Mouse (Mus musculus) ES-E14 (cell line): ENCODE data around the gene Sugp1.

Source experiments
- CHD2 ChIP-seq: IDR thresholded peaks from 2 replicates; pipeline ENCODE4 v1.6.1; 2014; ENCODE audit warnings: mild to moderate bottlenecking, low read depth, low read length, inconsistent platforms
- HCFC1 ChIP-seq: IDR thresholded peaks from 2 replicates; pipeline ENCODE4 v1.6.1; 2012; ENCODE audit warnings: low read length, inconsistent platforms, borderline replicate concordance; ENCODE audit not compliant: insufficient read depth

DNA sequence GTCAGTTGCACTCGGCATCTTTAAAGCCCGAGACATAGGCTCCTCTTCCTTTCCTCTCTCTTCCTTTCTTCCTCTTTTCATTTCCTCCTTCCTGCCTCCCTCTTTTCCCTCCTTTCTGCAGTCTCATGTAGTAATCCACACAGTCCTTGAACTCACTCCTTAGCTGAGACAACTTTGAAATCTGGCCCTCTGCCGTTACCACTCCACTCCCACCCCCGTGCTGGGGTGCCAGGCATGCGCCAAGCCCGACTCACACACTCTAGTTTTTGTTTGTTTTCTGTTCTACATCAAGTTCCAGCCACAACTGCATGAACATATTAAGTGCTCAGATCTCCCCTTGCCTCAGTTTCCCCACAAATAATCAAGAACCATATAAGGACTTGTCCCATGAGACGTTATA, 62.3 kb downstream of the Sugp1 start:
- no peak for TF ChIP-seq CHD2
- no peak for TF ChIP-seq HCFC1
